Mouse (Mus musculus) erythroblast, embryonic 14.5 days (primary cell): Measurements from ENCODE around the gene Kctd14. TPM values are rescaled to one million over a fixed set of nuclear protein-coding genes. Genes with fewer than 3 reads are reported as not detected.

ENCODE experiments used
- H3K27me3 ChIP-seq: 2 replicates; pipeline ENCODE4 v1.6.1; 2012; ENCODE audit warnings: inconsistent platforms; ENCODE audit not compliant: control insufficient read depth
- H3K36me3 ChIP-seq: 2 replicates; pipeline ENCODE4 v1.6.1; 2012; ENCODE audit warnings: mild to moderate bottlenecking, inconsistent platforms; ENCODE audit not compliant: control insufficient read depth
- H3K4me1 ChIP-seq: 2 replicates; pipeline ENCODE4 v1.6.1; 2012; ENCODE audit warnings: inconsistent platforms; ENCODE audit not compliant: control insufficient read depth
- H3K4me3 ChIP-seq: replicated peaks from 2 replicates; pipeline ENCODE3; 2012; ENCODE audit warnings: moderate library complexity, mild to moderate bottlenecking, inconsistent platforms
- H3K9me3 ChIP-seq: 2 replicates; pipeline ENCODE4 v1.6.1; 2012; ENCODE audit warnings: low read length, inconsistent platforms, mixed read lengths; ENCODE audit not compliant: control insufficient read depth
- GATA1 ChIP-seq: IDR thresholded peaks from 2 replicates; pipeline ENCODE4 v1.6.1; 2012; ENCODE audit warnings: low read length, inconsistent platforms, mixed read lengths
- TAL1 ChIP-seq: IDR thresholded peaks from 3 replicates; pipeline ENCODE4 v1.6.1; 2012; ENCODE audit warnings: low read length, inconsistent platforms, mixed read lengths
- polyA plus RNA-seq: library from polyadenylated mRNA; stranded (reverse); fragments of >175 nt; gene quantifications from 2 replicates; pipeline ENCODE4 v1.2.3, GENCODE M21; 2012

Kctd14 gene
- polyA plus RNA-seq, 1 experiment, result 2.7 TPM

DNA sequence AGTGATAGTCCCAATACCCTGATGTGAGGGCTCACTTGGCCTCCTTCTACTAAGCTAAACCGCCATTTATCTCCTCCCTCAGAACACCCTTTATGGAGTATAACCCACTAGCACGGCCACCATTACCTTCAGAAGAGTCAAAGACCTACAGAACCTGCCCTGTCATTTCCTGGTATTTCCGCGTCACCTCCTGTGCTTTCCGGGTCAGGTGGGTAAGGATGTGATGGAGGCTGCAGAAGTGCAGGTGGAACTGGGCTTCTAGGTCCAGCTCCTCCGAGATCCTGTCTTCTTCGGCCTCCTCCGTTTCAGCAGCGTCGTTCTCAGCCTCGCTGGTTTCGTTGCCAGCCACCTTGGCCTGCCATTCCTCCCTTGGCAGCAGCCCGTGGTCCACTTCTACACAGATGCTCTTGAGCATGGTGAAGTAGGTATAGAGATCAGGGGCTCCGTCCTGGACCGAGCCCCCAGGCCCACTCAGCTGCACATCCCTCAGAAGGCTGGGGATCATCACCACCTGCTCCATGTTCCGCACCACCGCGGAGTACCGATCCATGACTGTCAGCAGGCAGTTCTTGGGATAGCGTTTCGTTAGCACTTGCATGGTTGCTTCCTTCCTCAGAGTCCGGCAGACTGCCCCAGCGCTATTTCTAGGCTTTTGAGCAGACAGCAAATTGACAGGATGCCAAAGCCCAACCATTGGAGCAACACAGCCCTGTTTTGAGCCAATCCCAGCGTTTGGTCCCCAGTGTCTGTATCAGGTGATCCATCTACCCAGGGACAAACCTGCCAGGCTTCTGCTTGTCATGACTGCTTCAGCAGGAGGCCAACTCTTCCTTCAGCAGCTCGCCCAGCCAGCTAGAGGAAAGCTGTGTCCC, 34.0 kb upstream of the Kctd14 start, which contains the start of gene Thrsp:
Gene Thrsp, minus strand, starts transcription at position 825 of the 872 bp plus-strand sequence.
- Histone ChIP-seq H3K4me3 (no peak within 1 kb of the TSS), H3K4me1 (0 out of 2 replicates have a peak, but pooled peaks cover 2% of the 10 kb centered on the region), H3K9me3 (no peaks in the 10 kb centered on the region), H3K27me3 (no peaks in the 10 kb centered on the region), H3K36me3 (peaks cover 4% of the 10 kb centered on the region; the same call in 1 of the 2 replicates)
- TF ChIP-seq GATA1, result no peak
- no peak for TF ChIP-seq TAL1

DNA sequence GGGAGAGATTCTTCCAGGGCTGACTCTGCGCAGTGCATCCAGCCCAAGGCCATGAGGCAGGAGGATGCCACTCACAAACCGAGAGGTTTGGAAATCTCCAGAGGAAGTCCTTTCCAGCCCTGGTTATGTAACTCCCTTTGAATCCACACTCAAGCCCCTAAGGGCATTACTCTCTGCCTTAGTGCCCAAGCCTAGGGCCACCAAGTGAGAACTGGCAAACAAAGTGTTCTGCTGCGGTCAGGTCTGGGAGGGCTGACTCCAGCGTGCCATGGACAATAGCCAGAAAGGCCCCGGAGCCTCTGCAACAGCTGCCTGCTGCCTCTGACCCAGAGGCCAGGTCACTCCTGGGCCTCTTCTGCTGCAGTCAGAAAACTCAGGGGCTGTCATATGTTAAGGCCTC, 32.4 kb upstream of the Kctd14 start:
- Histone ChIP-seq H3K4me1 (0 out of 2 replicates have a peak, but pooled peaks cover 2% of the 10 kb centered on the region), H3K9me3 (no peaks in the 10 kb centered on the region), H3K36me3 (no peaks in the 10 kb centered on the region), H3K4me3 (no peak overlapping the region), H3K27me3 (no peaks in the 10 kb centered on the region)
- TF ChIP-seq TAL1 (no peak), GATA1 (no peak)

DNA sequence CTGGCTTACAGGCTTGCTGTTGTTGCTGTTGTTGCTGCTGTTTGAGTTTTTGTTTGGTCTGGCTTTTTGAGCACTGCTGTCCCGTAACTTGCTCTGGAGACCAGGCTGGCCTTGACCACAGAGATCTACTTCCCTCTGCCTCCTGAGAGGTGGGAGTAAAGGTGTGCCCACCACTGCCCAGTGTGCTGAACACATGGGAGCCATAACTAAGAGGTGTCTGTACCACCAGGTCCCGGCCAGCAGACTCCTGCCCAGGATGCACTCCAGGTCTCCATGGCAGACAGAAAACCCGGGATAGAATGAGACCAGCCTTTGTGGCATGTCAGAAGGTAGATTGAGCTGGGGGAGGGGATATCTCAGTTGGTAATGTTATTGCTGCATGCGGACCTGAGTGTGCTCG, 32.0 kb upstream of the Kctd14 start:
- H3K9me3 ChIP-seq, result no peaks in the 10 kb centered on the region
- no peak overlapping the region for H3K4me3 ChIP-seq
- no peaks in the 10 kb centered on the region for H3K27me3 ChIP-seq
- no peak for TF ChIP-seq GATA1
- no peak for TF ChIP-seq TAL1
- 0 out of 2 replicates have a peak, but pooled peaks cover 2% of the 10 kb centered on the region for H3K4me1 ChIP-seq
- no peaks in the 10 kb centered on the region for H3K36me3 ChIP-seq

DNA sequence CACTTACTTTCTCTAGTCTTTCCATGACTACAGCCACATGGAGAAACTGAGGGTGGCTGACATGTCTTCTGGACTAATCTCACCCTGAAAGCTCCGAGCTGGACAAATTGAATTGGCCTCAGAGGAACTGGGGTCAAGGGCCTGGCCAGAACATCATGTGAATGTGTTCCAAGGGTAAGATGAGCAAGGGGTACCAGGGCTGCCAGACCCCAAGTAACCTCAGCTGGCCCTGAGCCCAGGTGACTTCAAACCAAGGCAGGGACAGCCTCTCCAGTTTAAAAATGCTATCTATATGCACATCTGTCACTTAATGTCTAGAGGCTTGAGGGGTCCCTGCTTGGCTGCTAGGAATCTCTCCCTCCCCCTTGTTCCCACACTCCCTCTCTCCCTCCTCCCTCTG, 30.7 kb upstream of the Kctd14 start:
- H3K4me3 ChIP-seq, result no peak overlapping the region

DNA sequence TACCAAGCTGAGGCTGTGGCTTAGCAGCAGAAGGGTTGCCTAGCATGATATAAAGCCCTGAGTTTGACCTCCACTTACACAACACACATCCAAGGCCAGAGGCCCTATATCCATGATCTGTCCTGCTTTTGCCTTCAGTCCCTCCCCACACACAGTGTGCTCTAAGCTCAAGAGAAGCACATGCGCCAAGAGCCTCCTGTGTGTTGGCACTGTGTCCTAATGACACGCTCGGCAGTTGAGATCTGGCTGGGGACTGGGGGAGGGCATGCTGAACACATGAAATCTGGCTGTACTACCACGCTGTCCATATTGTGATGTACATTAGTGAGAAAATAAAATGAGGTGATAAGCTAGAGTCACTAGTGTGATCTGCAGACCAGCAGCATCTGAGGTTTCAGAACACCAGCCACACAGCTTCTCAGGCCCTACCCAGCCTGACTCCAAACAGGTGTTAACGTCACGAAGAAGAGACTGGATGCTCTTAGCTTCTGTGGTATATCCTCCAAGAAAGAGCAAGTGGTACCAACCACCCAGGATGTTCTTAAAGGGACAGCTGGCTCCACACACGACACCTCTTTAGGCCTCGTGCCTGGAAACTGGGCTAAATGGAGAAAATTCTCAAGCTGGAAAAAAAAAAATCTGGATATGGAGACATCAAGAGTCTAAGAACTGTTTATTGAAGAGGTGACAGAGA, 30.0 kb upstream of the Kctd14 start:
- TF ChIP-seq GATA1 (no peak), TAL1 (no peak)
- no peak overlapping the region for H3K4me3 ChIP-seq

More for the DNA sequence above, 30.7 kb upstream of the Kctd14 start:
- no peak for TF ChIP-seq GATA1
- no peak for TF ChIP-seq TAL1
- Histone ChIP-seq H3K9me3 (no peaks in the 10 kb centered on the region), H3K27me3 (no peaks in the 10 kb centered on the region), H3K36me3 (no peaks in the 10 kb centered on the region), H3K4me1 (peaks cover 2% of the 10 kb centered on the region; the same call in 1 of the 2 replicates)

DNA sequence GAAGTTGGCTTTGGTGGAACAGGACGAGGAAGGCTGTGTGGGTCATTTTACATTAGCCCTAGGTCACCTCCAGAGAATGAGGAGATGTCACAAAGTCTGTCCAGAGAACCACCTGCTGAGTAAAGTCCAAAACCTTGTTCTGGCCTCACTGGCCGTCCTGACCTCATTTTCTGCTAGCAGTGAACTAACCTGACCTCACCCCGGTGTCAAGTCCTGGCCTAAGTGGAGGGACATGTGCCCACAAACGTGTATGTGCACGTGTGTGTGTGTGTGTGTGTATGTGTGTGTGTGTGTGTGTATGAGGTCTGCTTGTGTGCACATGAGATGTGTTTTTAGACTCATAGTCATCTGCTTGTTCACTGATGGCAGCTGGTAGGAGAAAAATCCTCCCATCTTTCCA, 27.4 kb upstream of the Kctd14 start:
- no peaks in the 10 kb centered on the region for H3K36me3 ChIP-seq
- no peaks in the 10 kb centered on the region for H3K27me3 ChIP-seq
- peaks cover 4% of the 10 kb centered on the region for H3K4me1 ChIP-seq
- H3K4me3 ChIP-seq, result no peak overlapping the region
- no peaks in the 10 kb centered on the region for H3K9me3 ChIP-seq
- no peak for TF ChIP-seq GATA1
- TF ChIP-seq TAL1, result no peak

More for the DNA sequence above, 30.0 kb upstream of the Kctd14 start:
- H3K9me3 ChIP-seq, result no peaks in the 10 kb centered on the region
- no peaks in the 10 kb centered on the region for H3K27me3 ChIP-seq
- no peaks in the 10 kb centered on the region for H3K36me3 ChIP-seq
- no peaks in the 10 kb centered on the region; the same call in 1 of the 2 replicates for H3K4me1 ChIP-seq

DNA sequence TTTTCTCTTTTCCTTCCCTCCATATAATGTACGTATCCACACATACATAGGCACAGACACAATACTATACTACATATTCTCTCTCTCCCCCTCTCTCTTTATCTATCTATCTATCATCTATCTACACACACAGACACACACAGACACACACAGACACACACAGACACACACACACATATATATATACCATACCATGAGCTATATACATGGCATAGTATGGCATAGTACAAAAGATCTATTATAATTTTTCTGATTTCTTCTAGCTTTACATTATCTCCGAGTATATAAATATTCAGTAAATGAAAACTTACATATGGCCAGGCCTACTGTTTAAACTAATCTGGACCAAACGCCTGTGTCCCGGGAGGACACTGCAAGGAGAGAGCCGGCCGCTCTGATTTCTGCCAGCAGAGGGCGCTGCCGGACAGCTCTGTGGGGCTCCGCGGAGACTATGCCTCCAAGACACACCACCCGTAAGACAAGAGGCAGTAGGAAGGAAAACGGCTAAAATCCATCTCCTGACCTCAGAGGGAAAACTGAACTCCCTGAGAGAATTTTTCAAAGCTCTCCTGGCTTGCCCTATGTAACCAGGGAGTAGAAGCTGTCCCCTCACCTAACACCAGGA, 26.4 kb upstream of the Kctd14 start:
- H3K4me1 ChIP-seq, result peaks cover 4% of the 10 kb centered on the region
- H3K4me3 ChIP-seq, result no peak overlapping the region
- no peaks in the 10 kb centered on the region for H3K27me3 ChIP-seq
- TF ChIP-seq TAL1, result no peak
- no peak for TF ChIP-seq GATA1
- no peaks in the 10 kb centered on the region for H3K9me3 ChIP-seq
- no peaks in the 10 kb centered on the region for H3K36me3 ChIP-seq

DNA sequence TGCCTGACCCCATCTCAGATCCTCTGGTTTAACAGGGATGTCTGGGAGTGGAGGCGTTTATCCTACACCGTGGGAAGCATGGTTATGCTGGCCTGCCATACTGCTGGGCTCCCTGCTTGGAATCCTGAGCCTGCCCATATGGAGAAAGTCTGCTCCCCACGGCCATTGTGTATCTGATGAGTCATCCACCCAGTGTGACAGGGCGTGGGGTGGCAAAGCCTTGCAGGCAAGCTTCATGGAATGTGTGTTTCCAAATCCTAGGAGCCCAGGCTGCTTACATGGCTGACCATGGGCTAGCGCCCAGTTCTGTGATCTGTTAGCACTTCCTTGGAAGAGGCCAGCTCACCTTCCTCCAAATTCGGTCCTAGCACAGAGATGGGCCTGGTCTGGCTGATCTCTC, 24.6 kb upstream of the Kctd14 start:
- Histone ChIP-seq H3K9me3 (no peaks in the 10 kb centered on the region), H3K4me1 (peaks cover 4% of the 10 kb centered on the region), H3K27me3 (no peaks in the 10 kb centered on the region), H3K4me3 (no peak overlapping the region), H3K36me3 (no peaks in the 10 kb centered on the region)
- no peak for TF ChIP-seq GATA1
- TF ChIP-seq TAL1, result no peak

DNA sequence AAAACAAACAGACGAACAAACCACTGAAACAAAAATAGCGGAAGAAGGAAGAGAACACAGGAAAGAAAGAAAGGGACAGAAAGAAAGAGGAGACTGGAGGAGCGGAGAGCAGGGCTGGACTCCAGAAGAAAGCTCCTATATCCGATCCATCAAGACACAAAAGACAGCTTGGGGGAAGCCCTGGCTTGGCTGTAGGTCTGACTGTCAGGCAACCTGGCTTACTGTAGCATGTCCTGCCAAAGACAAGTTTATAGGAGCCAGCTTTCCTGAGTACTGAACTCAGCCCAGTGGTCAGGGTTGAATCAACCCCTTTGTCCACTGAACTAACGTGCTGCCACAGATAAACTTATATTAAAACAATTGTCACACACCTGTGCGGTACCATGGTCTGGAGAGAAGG, 23.8 kb upstream of the Kctd14 start:
- peaks cover 4% of the 10 kb centered on the region for H3K4me1 ChIP-seq
- H3K9me3 ChIP-seq, result no peaks in the 10 kb centered on the region
- H3K27me3 ChIP-seq, result no peaks in the 10 kb centered on the region
- no peak overlapping the region for H3K4me3 ChIP-seq
- no peaks in the 10 kb centered on the region for H3K36me3 ChIP-seq
- TF ChIP-seq TAL1, result no peak
- TF ChIP-seq GATA1, result no peak
